Mouse (Mus musculus): ENCODE measurements around the gene Poc5.

DNA sequence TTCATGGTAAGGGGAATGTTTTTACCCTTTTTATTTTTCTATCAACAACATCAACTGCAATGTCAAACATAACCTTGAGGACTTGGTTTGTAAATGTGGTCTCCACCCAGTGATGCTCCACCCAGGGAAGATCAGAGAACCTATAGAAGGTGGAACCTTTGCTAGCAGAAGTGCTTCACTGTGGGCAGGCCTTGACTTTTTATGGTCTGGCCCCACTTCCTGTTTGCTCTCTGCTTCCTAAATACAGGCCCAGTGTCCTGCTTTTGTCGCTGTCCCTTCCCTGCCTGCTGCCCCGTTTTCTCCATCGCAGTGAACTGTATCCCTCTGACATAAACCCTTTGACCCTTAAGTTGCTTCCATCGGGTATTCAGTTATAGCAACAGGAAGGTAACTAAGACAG is 10.2 kb upstream of the Poc5 start:
- TF ChIP-seq CTCF (IDR thresholded peaks at IDR 0.05; ENCODE audit: control insufficient read depth, insufficient read depth, low read length) (no peak), POLR2A (IDR thresholded peaks at IDR 0.05; ENCODE audit: borderline replicate concordance, control insufficient read depth, low read depth, low read length) (no peak)

Data from bone marrow, adult 2 months (tissue).